Mouse (Mus musculus) cerebellum, adult 2 months (tissue): Measurements from ENCODE around the gene Ndufv1.
"Not testable (repeated sequence)": the region's sequence is repeated elsewhere in the genome, so short reads cannot be mapped to it uniquely, and the experiment has no call there.

Experiments
- CTCF ChIP-seq: fragments of 200-500 bp; IDR thresholded peaks from 2 replicates; pipeline ENCODE4 v1.5.1; 2011; ENCODE audit warnings: low read depth, mild to moderate bottlenecking, control low read depth, low read length, moderate library complexity, borderline replicate concordance; ENCODE audit not compliant: insufficient read depth
- POLR2A ChIP-seq: fragments of 200-500 bp; IDR thresholded peaks from 2 replicates; pipeline ENCODE4 v1.6.1; 2011; ENCODE audit warnings: low read length, control low read depth, borderline replicate concordance; ENCODE audit not compliant: insufficient read depth

DNA sequence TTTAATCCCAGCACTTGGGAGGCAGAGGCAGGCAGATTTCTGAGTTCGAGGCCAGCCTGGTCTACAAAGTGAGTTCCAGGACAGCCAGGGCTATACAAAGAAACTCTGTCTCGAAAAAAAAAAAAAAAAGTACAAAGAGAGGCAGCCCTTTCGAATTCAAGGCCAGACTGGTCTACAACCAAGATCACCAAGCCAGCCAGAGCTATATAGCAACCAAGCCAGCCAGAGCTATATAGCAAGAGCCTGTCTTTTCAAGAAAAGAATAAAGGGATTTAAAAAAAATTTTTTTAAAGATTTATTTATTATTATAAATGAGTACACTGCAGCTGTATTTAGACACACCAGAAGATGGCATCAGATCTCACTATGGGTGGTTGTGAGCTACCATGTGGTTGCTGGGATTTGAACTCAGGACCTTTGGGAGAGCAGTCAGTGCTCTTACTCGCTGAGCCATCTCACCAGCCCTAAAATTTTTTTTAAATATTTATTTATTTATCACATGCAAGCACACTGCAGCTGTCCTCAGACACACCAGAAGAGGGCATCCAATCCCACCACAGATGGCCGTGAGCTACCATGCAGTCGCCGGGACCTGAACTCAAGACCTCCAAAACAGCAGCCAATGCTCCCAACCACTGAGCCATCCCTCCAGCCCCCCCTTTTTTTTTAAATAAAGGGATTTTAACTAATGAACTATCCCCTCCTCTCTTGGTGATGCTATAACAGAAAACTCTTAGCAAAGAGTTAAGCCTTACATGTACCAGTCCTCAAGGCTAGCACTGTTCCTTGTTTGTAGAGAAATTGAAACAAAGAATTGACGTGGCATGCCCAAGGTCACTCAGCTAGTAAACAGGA lies 47.7 kb upstream of the Ndufv1 start:
- not testable (repeated sequence) for TF ChIP-seq CTCF, POLR2A
